Mouse (Mus musculus): ENCODE results near the gene Ptgs1.

Ptgs1 gene

GRCm38 (mm10) chr2:36214425-36214824, 15.8 kb upstream of the Ptgs1 start:
- DNase-seq (ENCODE audit: low spot score) = no peak

- DNase-seq (ENCODE audit: low spot score) = no peak
Measured at GRCm38 (mm10) chr2:36215203-36215739, 15.0 kb upstream of the Ptgs1 start.

- peak; percentile 80 for DNase-seq (ENCODE audit: low spot score)
Measured at GRCm38 (mm10) chr2:36216546-36216945, 13.7 kb upstream of the Ptgs1 start.

GRCm38 (mm10) chr2:36216953-36217573, 13.2 kb upstream of the Ptgs1 start:
- no peak for DNase-seq (ENCODE audit: low spot score)

GRCm38 (mm10) chr2:36217692-36218233, 12.5 kb upstream of the Ptgs1 start:
- no peak for DNase-seq (ENCODE audit: low spot score)

GRCm38 (mm10) chr2:36220106-36220505, 10.1 kb upstream of the Ptgs1 start:
- DNase-seq (ENCODE audit: low spot score) = no peak

- no peak for DNase-seq (ENCODE audit: low spot score)
Measured at GRCm38 (mm10) chr2:36220891-36221290, 9.3 kb upstream of the Ptgs1 start.

GRCm38 (mm10) chr2:36222168-36222848, 7.9 kb upstream of the Ptgs1 start:
- no peak for DNase-seq (ENCODE audit: low spot score)

GRCm38 (mm10) chr2:36223436-36223835, 6.8 kb upstream of the Ptgs1 start:
- DNase-seq (ENCODE audit: low spot score) = no peak

GRCm38 (mm10) chr2:36224153-36224552, 6.1 kb upstream of the Ptgs1 start:
- DNase-seq (ENCODE audit: low spot score) = no peak

- no peak for DNase-seq (ENCODE audit: low spot score)
Measured at GRCm38 (mm10) chr2:36224599-36224998, 5.6 kb upstream of the Ptgs1 start.

GRCm38 (mm10) chr2:36230967-36231366, 741 bp downstream of the Ptgs1 start:
- DNase-seq (ENCODE audit: low spot score) = no peak

- no peak for DNase-seq (ENCODE audit: low spot score)
Measured at GRCm38 (mm10) chr2:36234526-36235368, 4.5 kb downstream of the Ptgs1 start.

GRCm38 (mm10) chr2:36235917-36236316, 5.7 kb downstream of the Ptgs1 start:
- DNase-seq (ENCODE audit: low spot score) = peak; percentile 71

- DNase-seq (ENCODE audit: low spot score) = no peak
Measured at GRCm38 (mm10) chr2:36236889-36237288, 6.7 kb downstream of the Ptgs1 start.

- DNase-seq (ENCODE audit: low spot score) = no peak
Measured at GRCm38 (mm10) chr2:36237557-36237956, 7.3 kb downstream of the Ptgs1 start.

GRCm38 (mm10) chr2:36238467-36238866, 8.2 kb downstream of the Ptgs1 start:
- no peak for DNase-seq (ENCODE audit: low spot score)

GRCm38 (mm10) chr2:36238951-36239350, 8.7 kb downstream of the Ptgs1 start:
- DNase-seq (ENCODE audit: low spot score) = no peak

GRCm38 (mm10) chr2:36242514-36242913, 12.3 kb downstream of the Ptgs1 start:
- no peak for DNase-seq (ENCODE audit: low spot score)

- DNase-seq (ENCODE audit: low spot score) = no peak
Measured at GRCm38 (mm10) chr2:36243296-36243891, 13.2 kb downstream of the Ptgs1 start.

- no peak for DNase-seq (ENCODE audit: low spot score)
Measured at GRCm38 (mm10) chr2:36243892-36244309, 13.7 kb downstream of the Ptgs1 start.

- DNase-seq (ENCODE audit: low spot score) = no peak
Measured at GRCm38 (mm10) chr2:36244705-36245104, 14.5 kb downstream of the Ptgs1 start.

Data from lung, postnatal 25 days (tissue).